Mouse (Mus musculus): ENCODE results near the gene Zc3h18. TPM values are rescaled to one million over a fixed set of nuclear protein-coding genes. Genes with fewer than 3 reads are reported as not detected.

Zc3h18 gene
- polyA plus RNA-seq, 1 experiment = 66.3 TPM

- H3K36me3 ChIP-seq (ENCODE audit: control insufficient read depth, insufficient read depth, low read length) = peaks cover 73% of the 10 kb centered on the region
- DNase-seq = no peak
- 97% methylated on average over 9 of the region's 9 CpGs for WGBS
- H3K4me1 ChIP-seq (replicated peaks; ENCODE audit: control insufficient read depth, insufficient read depth, low read length) = no peaks in the 10 kb centered on the region
- no peak overlapping the region for H3K4me3 ChIP-seq (ENCODE audit: control insufficient read depth, insufficient read depth, low read length)
- H3K27me3 ChIP-seq (ENCODE audit: control insufficient read depth, insufficient read depth, low read length) = no peaks in the 10 kb centered on the region
- no peak for TF ChIP-seq CTCF (IDR thresholded peaks at IDR 0.05; ENCODE audit: borderline replicate concordance, control insufficient read depth, extremely low read depth, insufficient read depth, low read length, poor library complexity)
- no peak overlapping the region for H3K27ac ChIP-seq (ENCODE audit: control insufficient read depth, insufficient read depth, low read length)
Measured at GRCm38 (mm10) chr8:122414311-122414710, 37.9 kb downstream of the Zc3h18 start.

- Histone ChIP-seq H3K4me3 (ENCODE audit: control insufficient read depth, insufficient read depth, low read length) (no peak overlapping the region), H3K4me1 (replicated peaks; ENCODE audit: control insufficient read depth, insufficient read depth, low read length) (no peaks in the 10 kb centered on the region), H3K27me3 (ENCODE audit: control insufficient read depth, insufficient read depth, low read length) (no peaks in the 10 kb centered on the region), H3K27ac (ENCODE audit: control insufficient read depth, insufficient read depth, low read length) (no peak overlapping the region), H3K36me3 (ENCODE audit: control insufficient read depth, insufficient read depth, low read length) (peaks cover 61% of the 10 kb centered on the region)
- DNase-seq = no peak
- 29% methylated on average over 6 of the region's 6 CpGs for WGBS
- TF ChIP-seq CTCF (IDR thresholded peaks at IDR 0.05; ENCODE audit: borderline replicate concordance, control insufficient read depth, extremely low read depth, insufficient read depth, low read length, poor library complexity) (no peak), POLR2A (IDR thresholded peaks at IDR 0.05; ENCODE audit: control insufficient read depth, extremely low read depth, insufficient read depth, low read length, poor library complexity) (no peak)
Measured at GRCm38 (mm10) chr8:122415554-122415953, 39.1 kb downstream of the Zc3h18 start.

DNA sequence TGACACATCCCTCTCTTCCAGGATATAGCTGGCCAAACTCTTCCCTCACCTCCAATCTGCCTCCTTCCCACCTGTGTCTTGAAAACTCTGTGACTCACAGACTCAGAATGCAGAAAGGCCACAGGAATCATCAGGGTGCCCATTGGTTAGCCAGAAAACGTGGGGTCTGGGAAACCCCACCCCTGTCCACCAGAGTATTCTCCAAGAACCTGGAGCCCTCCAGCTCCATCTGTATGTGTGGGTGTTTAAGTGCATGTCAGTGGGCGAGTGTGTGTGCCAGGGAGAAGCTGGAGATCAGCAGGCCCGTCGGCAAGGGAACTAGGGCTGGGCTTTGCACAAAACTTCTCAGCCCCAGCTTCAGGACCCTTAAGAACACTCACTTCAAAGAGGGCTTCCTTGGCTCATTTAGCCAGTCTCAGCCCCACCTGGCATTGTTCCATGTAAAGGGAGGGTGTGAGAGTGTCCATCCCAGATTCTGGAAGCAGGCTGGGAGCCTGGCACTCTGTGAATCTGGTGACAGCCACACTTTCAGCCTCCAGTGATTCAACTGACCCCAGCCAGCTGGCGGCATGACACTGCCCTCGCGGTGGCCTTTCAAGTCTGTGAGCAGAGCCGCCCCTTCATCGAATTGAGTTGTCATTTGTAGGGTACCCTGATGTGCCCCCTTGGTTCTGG is 43.6 kb downstream of the Zc3h18 start:
- H3K27me3 ChIP-seq (ENCODE audit: control insufficient read depth, insufficient read depth, low read length) = no peaks in the 10 kb centered on the region
- H3K36me3 ChIP-seq (ENCODE audit: control insufficient read depth, insufficient read depth, low read length) = peaks cover 21% of the 10 kb centered on the region
- 91% methylated on average over 9 of the region's 9 CpGs for WGBS
- no peak for DNase-seq
- no peak overlapping the region for H3K4me3 ChIP-seq (ENCODE audit: control insufficient read depth, insufficient read depth, low read length)
- no peak overlapping the region for H3K27ac ChIP-seq (ENCODE audit: control insufficient read depth, insufficient read depth, low read length)
- H3K4me1 ChIP-seq (replicated peaks; ENCODE audit: control insufficient read depth, insufficient read depth, low read length) = no peaks in the 10 kb centered on the region
- TF ChIP-seq CTCF (IDR thresholded peaks at IDR 0.05; ENCODE audit: borderline replicate concordance, control insufficient read depth, extremely low read depth, insufficient read depth, low read length, poor library complexity) (no peak), POLR2A (IDR thresholded peaks at IDR 0.05; ENCODE audit: control insufficient read depth, extremely low read depth, insufficient read depth, low read length, poor library complexity) (no peak)

DNA sequence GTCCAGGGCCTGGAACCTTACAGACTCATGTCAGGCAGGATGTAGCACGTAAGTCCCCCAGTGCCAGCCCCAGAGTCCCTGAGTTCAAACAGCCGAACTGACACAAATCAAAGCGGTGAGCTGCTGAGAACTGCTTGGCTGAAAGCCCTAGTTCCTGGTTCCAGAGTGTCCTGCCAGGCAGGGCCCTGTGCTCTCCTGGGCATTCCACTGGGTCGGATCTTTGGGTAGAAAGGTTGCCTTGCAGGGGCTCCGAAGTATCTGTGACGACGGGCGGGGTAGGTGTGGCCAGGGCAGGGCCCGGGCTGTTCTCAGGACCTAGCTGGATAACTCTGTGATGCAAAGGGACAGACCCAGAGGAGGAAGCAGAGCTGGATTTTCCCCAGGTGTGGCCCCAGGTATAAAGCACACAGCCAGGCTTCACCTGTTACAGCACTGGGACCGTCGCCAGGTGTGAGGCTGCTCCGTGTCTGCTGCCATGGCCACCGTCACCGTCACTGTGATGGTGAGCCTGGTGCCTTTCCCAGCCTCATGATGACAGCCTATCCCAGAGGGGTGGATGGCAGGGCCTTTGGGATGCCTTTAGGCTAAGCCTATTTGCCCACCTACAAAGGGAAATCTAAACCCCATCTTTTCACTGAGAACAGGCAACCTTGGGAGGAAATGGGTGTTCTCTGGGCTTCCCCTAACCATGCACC is 45.1 kb downstream of the Zc3h18 start, which contains the start of gene Il17c:
Gene Il17c, plus strand, starts transcription at position 645 of the 695 bp plus-strand sequence.
- no peak for TF ChIP-seq CTCF (IDR thresholded peaks at IDR 0.05; ENCODE audit: borderline replicate concordance, control insufficient read depth, extremely low read depth, insufficient read depth, low read length, poor library complexity)
- TF ChIP-seq POLR2A (IDR thresholded peaks at IDR 0.05; ENCODE audit: control insufficient read depth, extremely low read depth, insufficient read depth, low read length, poor library complexity) = no peak
- 96% methylated on average over 14 of the region's 14 CpGs for WGBS
- DNase-seq = no peak
- Histone ChIP-seq H3K27ac (ENCODE audit: control insufficient read depth, insufficient read depth, low read length) (no peak within 1 kb of the TSS), H3K36me3 (ENCODE audit: control insufficient read depth, insufficient read depth, low read length) (peaks cover 21% of the 10 kb centered on the region), H3K4me3 (ENCODE audit: control insufficient read depth, insufficient read depth, low read length) (no peak within 1 kb of the TSS), H3K4me1 (replicated peaks; ENCODE audit: control insufficient read depth, insufficient read depth, low read length) (no peaks in the 10 kb centered on the region), H3K27me3 (ENCODE audit: control insufficient read depth, insufficient read depth, low read length) (no peaks in the 10 kb centered on the region)

DNA sequence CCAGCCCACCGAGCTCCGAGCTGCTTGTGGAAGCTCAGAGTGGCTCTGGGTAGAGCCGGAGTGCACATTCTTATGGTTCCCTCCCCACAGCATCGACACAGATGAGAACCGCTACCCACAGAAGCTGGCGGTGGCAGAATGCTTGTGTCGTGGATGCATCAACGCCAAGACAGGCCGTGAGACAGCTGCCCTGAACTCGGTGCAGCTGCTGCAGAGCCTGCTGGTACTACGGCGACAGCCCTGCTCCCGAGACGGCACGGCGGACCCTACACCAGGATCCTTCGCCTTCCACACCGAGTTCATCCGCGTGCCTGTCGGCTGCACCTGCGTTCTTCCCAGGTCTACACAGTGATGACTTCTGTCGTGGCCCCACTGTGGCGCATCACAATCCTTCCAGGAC is 46.8 kb downstream of the Zc3h18 start:
- Histone ChIP-seq H3K4me3 (ENCODE audit: control insufficient read depth, insufficient read depth, low read length) (no peak overlapping the region), H3K36me3 (ENCODE audit: control insufficient read depth, insufficient read depth, low read length) (peaks cover 21% of the 10 kb centered on the region), H3K27me3 (ENCODE audit: control insufficient read depth, insufficient read depth, low read length) (no peaks in the 10 kb centered on the region), H3K27ac (ENCODE audit: control insufficient read depth, insufficient read depth, low read length) (no peak overlapping the region), H3K4me1 (replicated peaks; ENCODE audit: control insufficient read depth, insufficient read depth, low read length) (peaks cover 4% of the 10 kb centered on the region)
- WGBS = 96% methylated on average over 24 of the region's 24 CpGs
- DNase-seq = no peak
- TF ChIP-seq POLR2A (IDR thresholded peaks at IDR 0.05; ENCODE audit: control insufficient read depth, extremely low read depth, insufficient read depth, low read length, poor library complexity) (no peak), CTCF (IDR thresholded peaks at IDR 0.05; ENCODE audit: borderline replicate concordance, control insufficient read depth, extremely low read depth, insufficient read depth, low read length, poor library complexity) (no peak)

- TF ChIP-seq POLR2A (IDR thresholded peaks at IDR 0.05; ENCODE audit: control insufficient read depth, extremely low read depth, insufficient read depth, low read length, poor library complexity) (no peak), CTCF (IDR thresholded peaks at IDR 0.05; ENCODE audit: borderline replicate concordance, control insufficient read depth, extremely low read depth, insufficient read depth, low read length, poor library complexity) (no peak)
- Histone ChIP-seq H3K4me3 (ENCODE audit: control insufficient read depth, insufficient read depth, low read length) (no peak overlapping the region), H3K27me3 (ENCODE audit: control insufficient read depth, insufficient read depth, low read length) (no peaks in the 10 kb centered on the region), H3K36me3 (ENCODE audit: control insufficient read depth, insufficient read depth, low read length) (peaks cover 21% of the 10 kb centered on the region), H3K4me1 (replicated peaks; ENCODE audit: control insufficient read depth, insufficient read depth, low read length) (peaks cover 8% of the 10 kb centered on the region), H3K27ac (ENCODE audit: control insufficient read depth, insufficient read depth, low read length) (no peak overlapping the region)
- WGBS = 90% methylated on average over 5 of the region's 5 CpGs
- DNase-seq = no peak
Measured at GRCm38 (mm10) chr8:122423659-122424058, 47.2 kb downstream of the Zc3h18 start.

All from thymus, adult 2 months (tissue).